Mouse (Mus musculus) C2C12 (cell line): ENCODE results near the gene Plcb2.

Source experiments
- CEBPB ChIP-seq: IDR thresholded peaks from one replicate; pipeline ENCODE4 v1.6.1; 2011; ENCODE audit warnings: low read depth, mild to moderate bottlenecking, control low read depth, moderate library complexity
- CTCF ChIP-seq: IDR thresholded peaks from one replicate; pipeline ENCODE4 v1.5.1; 2011; ENCODE audit not compliant: control insufficient read depth, insufficient read depth, insufficient read length
- MYOG ChIP-seq: IDR thresholded peaks from one replicate; pipeline ENCODE4 v1.6.1; 2011; ENCODE audit not compliant: control insufficient read depth, insufficient read length; ENCODE audit errors: extremely low read depth

DNA sequence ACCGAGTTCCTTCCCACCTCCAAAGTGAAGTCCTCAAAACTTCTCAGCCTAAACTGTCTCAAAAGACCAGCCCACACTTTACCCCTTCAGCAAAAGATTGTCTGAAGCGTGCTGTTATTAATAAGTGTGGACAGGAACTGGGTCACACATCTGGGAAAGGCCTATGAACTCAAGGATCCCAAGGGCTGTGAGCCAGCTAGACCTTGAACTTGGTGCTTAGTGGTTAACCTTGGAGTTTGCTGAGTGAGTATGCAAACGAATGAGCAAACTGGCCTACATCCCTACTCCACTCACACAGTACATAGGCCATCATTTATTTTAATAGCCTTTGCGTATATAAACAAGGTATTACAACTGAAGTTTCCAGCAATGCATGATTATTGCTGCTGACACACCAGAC, 2.7 kb downstream of the Plcb2 start:
- TF ChIP-seq CTCF (no peak), MYOG (no peak), CEBPB (no peak)
